Mouse (Mus musculus) forebrain, embryonic 16.5 days (tissue): ENCODE results near the gene Slc8a1. TPM values are rescaled to one million over a fixed set of nuclear protein-coding genes. Genes with fewer than 3 reads are reported as not detected.

Source experiments
- ATAC-seq: fragments of 200-750 bp; cut with Nextera tagmentation; 2 replicates; pipeline ENCODE4 v1.8.0; 2017; ENCODE audit warnings: mild to moderate bottlenecking, moderate library complexity
- H3K27ac ChIP-seq: fragments of 300-500 bp; sonication (generic); 2 replicates; pipeline ENCODE4 v1.5.1; 2014; ENCODE audit warnings: low read length, control low read depth
- H3K27me3 ChIP-seq: fragments of 300-500 bp; sonication (generic); replicated peaks from 2 replicates; pipeline ENCODE4 v1.6.1; 2014; ENCODE audit warnings: low read length; ENCODE audit not compliant: control insufficient read depth, insufficient read depth
- H3K36me3 ChIP-seq: fragments of 300-500 bp; sonication (generic); 2 replicates; pipeline ENCODE4 v1.6.1; 2014; ENCODE audit not compliant: control insufficient read depth, insufficient read depth
- H3K4me1 ChIP-seq: fragments of 300-500 bp; sonication (generic); replicated peaks from 2 replicates; pipeline ENCODE4 v1.6.1; 2014; ENCODE audit warnings: low read length; ENCODE audit not compliant: control insufficient read depth, insufficient read depth
- H3K4me2 ChIP-seq: fragments of 300-500 bp; sonication (generic); 2 replicates; pipeline ENCODE4 v1.6.1; 2014; ENCODE audit warnings: mild to moderate bottlenecking, low read length, control low read depth
- H3K4me3 ChIP-seq: fragments of 300-500 bp; sonication (generic); replicated peaks from 2 replicates; pipeline ENCODE4 v1.5.1; 2014; ENCODE audit warnings: mild to moderate bottlenecking, low read length, control low read depth
- H3K9ac ChIP-seq: fragments of 300-500 bp; sonication (generic); replicated peaks from 2 replicates; pipeline ENCODE4 v1.6.1; 2014; ENCODE audit warnings: low read depth, low read length, control low read depth
- H3K9me3 ChIP-seq: fragments of 300-500 bp; sonication (generic); 2 replicates; pipeline ENCODE4 v1.6.1; 2016; ENCODE audit warnings: low read length; ENCODE audit not compliant: control insufficient read depth
- WGBS: fragments of 180-500 bp; shearing (Covaris S2); extraction: QIAGEN DNeasy Blood & Tissue Kit; methylation state at CpG from one replicate; pipeline ENCODE4 v1.1.7; 2014; 5-methylcytosine and 5-hydroxymethylcytosine counted together
- polyA plus RNA-seq: library from polyadenylated mRNA; unstranded; fragments of >200 nt; fragmentation: Nextera tagmentation; extraction: Ambion mirVana; gene quantifications from 2 replicates; pipeline ENCODE4 v1.2.1, GENCODE M21; 2015

Slc8a1 gene
- polyA plus RNA-seq, 1 experiment from 2014 or later: 21.7 TPM

GRCm38 (mm10) chr17:81403121-81403520 lies 335.1 kb downstream of the Slc8a1 start:
- no peak for ATAC-seq
- WGBS: 88% methylated on average over 4 of the region's 4 CpGs
- Histone ChIP-seq H3K27ac (peak overlapping the region; percentile 39), H3K27me3 (no peaks in the 10 kb centered on the region), H3K4me3 (no peak overlapping the region), H3K36me3 (peaks cover 8% of the 10 kb centered on the region), H3K4me2 (no peak overlapping the region), H3K4me1 (peaks cover 33% of the 10 kb centered on the region), H3K9ac (no peak overlapping the region), H3K9me3 (no peaks in the 10 kb centered on the region)

GRCm38 (mm10) chr17:81402636-81403035 lies 335.5 kb downstream of the Slc8a1 start:
- Histone ChIP-seq H3K9me3 (no peaks in the 10 kb centered on the region), H3K36me3 (peaks cover 3% of the 10 kb centered on the region), H3K9ac (no peak overlapping the region), H3K27ac (peak overlapping the region; percentile 39), H3K27me3 (no peaks in the 10 kb centered on the region), H3K4me2 (no peak overlapping the region), H3K4me1 (peaks cover 33% of the 10 kb centered on the region), H3K4me3 (no peak overlapping the region)
- peak; percentile 87 for ATAC-seq
- WGBS: 55% methylated on average over 2 of the region's 2 CpGs

DNA sequence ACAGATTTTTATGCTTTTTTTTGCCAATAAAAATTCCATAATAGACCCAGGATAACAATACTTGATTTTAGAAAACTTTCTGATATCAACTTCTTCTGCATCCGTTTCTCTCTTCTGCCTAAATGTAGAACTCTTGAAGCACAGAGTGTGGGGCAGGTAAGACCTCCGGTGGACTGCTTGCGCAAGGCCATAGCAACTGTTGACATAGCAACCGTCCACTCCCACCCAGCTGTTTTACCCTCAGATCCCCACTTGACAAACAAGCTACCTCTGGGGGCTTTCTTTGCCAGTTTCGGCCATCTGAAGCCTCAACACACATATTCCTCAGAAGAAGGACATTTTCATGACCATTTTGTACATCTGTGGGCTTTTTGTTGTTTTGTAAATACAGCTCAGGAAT lies 337.8 kb downstream of the Slc8a1 start:
- WGBS: 73% methylated on average over 5 of the region's 5 CpGs
- Histone ChIP-seq H3K27ac (peak overlapping the region; percentile 9), H3K9me3 (no peaks in the 10 kb centered on the region)

GRCm38 (mm10) chr17:81397434-81397833 lies 340.7 kb downstream of the Slc8a1 start:
- WGBS: 43% methylated on average over 1 of the region's 1 CpGs
- peaks cover 14% of the 10 kb centered on the region for H3K4me1 ChIP-seq
- H3K27ac ChIP-seq: no peak overlapping the region
- H3K4me2 ChIP-seq: no peak overlapping the region
- H3K9ac ChIP-seq: no peak overlapping the region
- no peaks in the 10 kb centered on the region for H3K27me3 ChIP-seq
- H3K9me3 ChIP-seq: no peaks in the 10 kb centered on the region
- no peak overlapping the region for H3K4me3 ChIP-seq
- no peaks in the 10 kb centered on the region for H3K36me3 ChIP-seq
- no peak for ATAC-seq

More for the DNA sequence above, 337.8 kb downstream of the Slc8a1 start:
- Histone ChIP-seq H3K27me3 (no peaks in the 10 kb centered on the region), H3K36me3 (no peaks in the 10 kb centered on the region), H3K4me2 (no peak overlapping the region), H3K4me1 (peaks cover 33% of the 10 kb centered on the region), H3K4me3 (no peak overlapping the region), H3K9ac (no peak overlapping the region)
- ATAC-seq: peak; percentile 6; the same call in 1 of the 2 replicates

GRCm38 (mm10) chr17:81394124-81394523 lies 344.1 kb downstream of the Slc8a1 start:
- Histone ChIP-seq H3K27ac (no peak overlapping the region), H3K4me1 (no peaks in the 10 kb centered on the region), H3K9ac (no peak overlapping the region), H3K27me3 (no peaks in the 10 kb centered on the region), H3K9me3 (no peaks in the 10 kb centered on the region), H3K4me2 (no peak overlapping the region), H3K36me3 (no peaks in the 10 kb centered on the region), H3K4me3 (no peak overlapping the region)
- 36% methylated on average over 2 of the region's 2 CpGs for whole genome bisulfite sequencing
- no peak for ATAC-seq

- Histone ChIP-seq H3K9ac (no peak overlapping the region), H3K4me2 (no peak overlapping the region), H3K36me3 (no peaks in the 10 kb centered on the region), H3K4me1 (no peaks in the 10 kb centered on the region), H3K4me3 (no peak overlapping the region), H3K9me3 (no peaks in the 10 kb centered on the region), H3K27ac (no peak overlapping the region), H3K27me3 (no peaks in the 10 kb centered on the region)
- ATAC-seq: no peak
- 87% methylated on average over 4 of the region's 4 CpGs for WGBS
Observed at GRCm38 (mm10) chr17:81393040-81393439, 345.1 kb downstream of the Slc8a1 start.

GRCm38 (mm10) chr17:81391478-81391877 lies 346.7 kb downstream of the Slc8a1 start:
- Histone ChIP-seq H3K27ac (no peak overlapping the region), H3K4me3 (no peak overlapping the region), H3K4me2 (no peak overlapping the region), H3K27me3 (no peaks in the 10 kb centered on the region), H3K36me3 (no peaks in the 10 kb centered on the region), H3K4me1 (no peaks in the 10 kb centered on the region), H3K9ac (no peak overlapping the region), H3K9me3 (no peaks in the 10 kb centered on the region)
- no peak for ATAC-seq
- 88% methylated on average over 7 of the region's 7 CpGs for WGBS

DNA sequence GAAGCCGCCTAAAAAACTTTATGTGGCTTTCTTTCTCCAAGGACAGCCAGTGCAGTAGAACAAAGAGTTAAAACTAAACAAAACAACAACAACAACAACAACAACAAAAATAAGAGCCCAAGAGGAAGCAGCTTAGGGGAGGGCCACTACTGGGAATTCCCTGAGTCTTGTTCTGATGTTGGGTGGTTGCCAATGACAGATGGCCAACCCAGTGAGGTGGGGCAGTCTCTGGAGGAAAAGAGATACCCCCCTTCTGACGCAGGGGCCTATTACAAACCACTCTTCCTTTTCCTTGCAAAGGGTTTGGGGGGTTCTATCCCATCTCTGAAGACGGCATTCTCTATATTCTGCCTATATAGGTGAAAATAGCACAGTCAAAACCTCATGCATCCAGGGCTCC lies 347.4 kb downstream of the Slc8a1 start:
- Histone ChIP-seq H3K4me2 (no peak overlapping the region), H3K4me1 (no peaks in the 10 kb centered on the region), H3K9me3 (no peaks in the 10 kb centered on the region), H3K36me3 (no peaks in the 10 kb centered on the region), H3K27me3 (no peaks in the 10 kb centered on the region), H3K27ac (no peak overlapping the region), H3K9ac (no peak overlapping the region), H3K4me3 (no peak overlapping the region)
- peak; percentile 62; the same call in 1 of the 2 replicates for ATAC-seq
- 79% methylated on average over 3 of the region's 3 CpGs for WGBS

DNA sequence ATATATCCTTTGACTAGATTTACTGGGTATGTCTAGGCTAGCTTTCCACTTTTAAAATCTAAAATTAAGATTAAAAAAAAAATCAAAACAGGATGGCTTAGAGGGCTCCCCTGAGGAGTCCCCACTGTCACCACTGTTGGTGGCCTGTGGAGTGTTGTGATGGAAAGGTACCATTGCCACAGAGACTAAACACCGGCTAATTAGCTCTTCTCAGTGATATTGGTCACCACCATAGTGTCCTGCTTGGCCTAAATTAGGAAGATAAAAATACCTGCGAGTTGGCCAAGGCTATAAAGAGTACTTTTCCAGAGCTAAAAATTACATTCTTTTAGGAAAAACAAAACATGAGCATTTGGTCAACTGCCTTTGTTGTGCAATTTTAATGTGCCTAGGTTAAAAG lies 352.1 kb downstream of the Slc8a1 start:
- ATAC-seq: no peak
- no peak overlapping the region for H3K4me3 ChIP-seq
- H3K4me1 ChIP-seq: no peaks in the 10 kb centered on the region

GRCm38 (mm10) chr17:81385476-81385875 lies 352.7 kb downstream of the Slc8a1 start:
- Histone ChIP-seq H3K27me3 (no peaks in the 10 kb centered on the region), H3K9me3 (no peaks in the 10 kb centered on the region), H3K36me3 (no peaks in the 10 kb centered on the region), H3K27ac (no peak overlapping the region), H3K4me2 (no peak overlapping the region), H3K4me3 (no peak overlapping the region), H3K4me1 (no peaks in the 10 kb centered on the region), H3K9ac (no peak overlapping the region)
- WGBS: 91% methylated on average over 5 of the region's 5 CpGs
- ATAC-seq: no peak

More for the DNA sequence above, 352.1 kb downstream of the Slc8a1 start:
- 81% methylated on average over 2 of the region's 2 CpGs for WGBS
- no peaks in the 10 kb centered on the region for H3K36me3 ChIP-seq
- H3K27ac ChIP-seq: no peak overlapping the region
- H3K4me2 ChIP-seq: no peak overlapping the region
- H3K9me3 ChIP-seq: no peaks in the 10 kb centered on the region
- no peak overlapping the region for H3K9ac ChIP-seq
- no peaks in the 10 kb centered on the region for H3K27me3 ChIP-seq
